In genomic region chr2:84127586-84127985, GRCm38 (mm10) we compare ENCODE assay signal across 29 mouse cellular contexts.
DNase-seq lines count a peak whose midpoint lies in the region; ATAC-seq and TF ChIP-seq lines count a peak whose summit lies in the region.
"Had no signal": no experiment of that assay in that cellular context is flagged by ENCODE, and none has a peak within 500 bp of the region (broad histone marks: within the 10 kb centered on the region; RNA-seq: fewer than 3 reads in every experiment).

No protein-coding gene starts in this region.

- no peak overlapping the region for H3K4me3 ChIP-seq in forebrain, embryonic 14.5 days (ENCODE audit: low read depth, low read length)
- H3K4me3 ChIP-seq in forebrain, embryonic 10.5 days = no peak overlapping the region
- H3K4me3 ChIP-seq in limb, embryonic 14.5 days (replicated peaks; ENCODE audit: low read length) = no peak overlapping the region
- no peak overlapping the region for H3K4me3 ChIP-seq in limb, embryonic 10.5 days
- H3K4me3 ChIP-seq: embryonic facial prominence, embryonic 13.5 days; erythroblast, embryonic 14.5 days; forebrain, embryonic 12.5 days; hindbrain, embryonic 12.5 days; layer of hippocampus, adult 2 months; left cerebral cortex, adult 2 months; liver, embryonic 15.5 days; megakaryocyte, embryonic 14.5 days; midbrain, embryonic 13.5 days had no signal

- ATAC-seq in forebrain, embryonic 14.5 days = no peak
- no peak for ATAC-seq in limb, embryonic 14.5 days (ENCODE audit: low FRiP score, low read depth)
- ATAC-seq: intestine, postnatal 0 days; midbrain, embryonic 13.5 days; Patski had no signal

- no peaks in the 10 kb centered on the region for H3K36me3 ChIP-seq in forebrain, embryonic 14.5 days (ENCODE audit: control insufficient read depth, insufficient read depth, low read length)
- no peaks in the 10 kb centered on the region for H3K36me3 ChIP-seq in forebrain, embryonic 10.5 days (replicated peaks)
- H3K36me3 ChIP-seq in limb, embryonic 14.5 days (ENCODE audit: control insufficient read depth, insufficient read depth, low read length) = no peaks in the 10 kb centered on the region
- no peaks in the 10 kb centered on the region for H3K36me3 ChIP-seq in limb, embryonic 10.5 days
- H3K36me3 ChIP-seq: embryonic facial prominence, embryonic 13.5 days; forebrain, embryonic 12.5 days; G1E; hindbrain, embryonic 12.5 days; liver, embryonic 15.5 days; midbrain, embryonic 13.5 days had no signal

- no peak overlapping the region for H3K9ac ChIP-seq in forebrain, embryonic 14.5 days (ENCODE audit: low read length)
- H3K9ac ChIP-seq in limb, embryonic 14.5 days (ENCODE audit: low read depth, low read length, severe bottlenecking) = no peak overlapping the region
- H3K9ac ChIP-seq: embryonic facial prominence, embryonic 13.5 days; forebrain, embryonic 12.5 days; hindbrain, embryonic 12.5 days; liver, embryonic 15.5 days; midbrain, embryonic 13.5 days had no signal

- no peak overlapping the region for H3K4me2 ChIP-seq in forebrain, embryonic 14.5 days (ENCODE audit: low read length)
- H3K4me2 ChIP-seq in limb, embryonic 14.5 days (replicated peaks; ENCODE audit: low read depth, low read length, severe bottlenecking) = no peak overlapping the region
- H3K4me2 ChIP-seq: embryonic facial prominence, embryonic 13.5 days; forebrain, embryonic 12.5 days; hindbrain, embryonic 12.5 days; liver, embryonic 15.5 days; midbrain, embryonic 13.5 days had no signal

- H3K9me3 ChIP-seq in forebrain, embryonic 14.5 days (replicated peaks; ENCODE audit: control insufficient read depth, low read length) = no peaks in the 10 kb centered on the region
- no peaks in the 10 kb centered on the region for H3K9me3 ChIP-seq in forebrain, embryonic 10.5 days
- no peaks in the 10 kb centered on the region for H3K9me3 ChIP-seq in limb, embryonic 14.5 days (ENCODE audit: control insufficient read depth, low read length)
- H3K9me3 ChIP-seq in limb, embryonic 10.5 days (replicated peaks) = no peaks in the 10 kb centered on the region
- H3K9me3 ChIP-seq: embryonic facial prominence, embryonic 13.5 days; forebrain, embryonic 12.5 days; G1E; hindbrain, embryonic 12.5 days; liver, embryonic 15.5 days; midbrain, embryonic 13.5 days had no signal

- no peaks in the 10 kb centered on the region for H3K27me3 ChIP-seq in forebrain, embryonic 14.5 days (replicated peaks; ENCODE audit: control insufficient read depth, insufficient read depth, low read length)
- no peaks in the 10 kb centered on the region for H3K27me3 ChIP-seq in forebrain, embryonic 10.5 days (ENCODE audit: poor library complexity, severe bottlenecking)
- H3K27me3 ChIP-seq in limb, embryonic 14.5 days (ENCODE audit: control insufficient read depth, insufficient read depth, low read length) = no peaks in the 10 kb centered on the region
- H3K27me3 ChIP-seq in limb, embryonic 10.5 days (ENCODE audit: low read depth, poor library complexity, severe bottlenecking) = no peaks in the 10 kb centered on the region
- H3K27me3 ChIP-seq: embryonic facial prominence, embryonic 13.5 days; forebrain, embryonic 12.5 days; hindbrain, embryonic 12.5 days; liver, embryonic 15.5 days; megakaryocyte, embryonic 14.5 days; midbrain, embryonic 13.5 days; Patski had no signal

- 86% methylated on average over 3 of the region's 3 CpGs for WGBS in forebrain, embryonic 14.5 days
- WGBS in forebrain, embryonic 10.5 days = 83% methylated on average over 3 of the region's 3 CpGs
- 84% methylated on average over 3 of the region's 3 CpGs for WGBS in limb, embryonic 14.5 days
- WGBS in limb, embryonic 10.5 days = 86% methylated on average over 3 of the region's 3 CpGs

- no peaks in the 10 kb centered on the region for H3K4me1 ChIP-seq in forebrain, embryonic 14.5 days (ENCODE audit: control insufficient read depth, insufficient read depth, low read length)
- no peaks in the 10 kb centered on the region for H3K4me1 ChIP-seq in forebrain, embryonic 10.5 days
- H3K4me1 ChIP-seq in limb, embryonic 14.5 days (ENCODE audit: control insufficient read depth, insufficient read depth, low read length) = no peaks in the 10 kb centered on the region
- H3K4me1 ChIP-seq in limb, embryonic 10.5 days = no peaks in the 10 kb centered on the region
- H3K4me1 ChIP-seq: forebrain, embryonic 12.5 days; hindbrain, embryonic 12.5 days; liver, embryonic 15.5 days; megakaryocyte, embryonic 14.5 days; midbrain, embryonic 13.5 days had no signal

- H3K27ac ChIP-seq in forebrain, embryonic 14.5 days (ENCODE audit: low read depth, low read length) = no peak overlapping the region
- no peak overlapping the region for H3K27ac ChIP-seq in forebrain, embryonic 10.5 days
- no peak overlapping the region for H3K27ac ChIP-seq in limb, embryonic 14.5 days (replicated peaks; ENCODE audit: low read depth, low read length)
- H3K27ac ChIP-seq in limb, embryonic 10.5 days = no peak overlapping the region
- H3K27ac ChIP-seq: embryonic facial prominence, embryonic 13.5 days; forebrain, embryonic 12.5 days; hindbrain, embryonic 12.5 days; layer of hippocampus, adult 2 months; left cerebral cortex, adult 2 months; liver, embryonic 15.5 days; midbrain, embryonic 13.5 days; stomach, postnatal 0 days had no signal

- peak; percentile 6 for DNase-seq in adrenal gland, postnatal 14 days
- DNase-seq in adrenal gland, adult 2 months = no peak
- DNase-seq in forebrain, embryonic 14.5 days (ENCODE audit: low spot score) = peak; percentile 28
- no peak for DNase-seq in forebrain, embryonic 10.5 days (ENCODE audit: extremely low spot score, low spot score)
- DNase-seq in limb, embryonic 14.5 days (ENCODE audit: low spot score) = peak; percentile 15
- DNase-seq in limb, embryonic 10.5 days (ENCODE audit: low spot score) = no peak
- DNase-seq in right cerebral cortex, postnatal 4 days = peak; percentile 3
- no peak for DNase-seq in right cerebral cortex, adult 18-20 months
- DNase-seq: cerebellum, adult 11 months; embryo, embryonic 11 days; gastrocnemius, postnatal 14 days; kidney, adult 9 months; liver; lung, postnatal 4 days; thymus, adult 18-20 months; thymus, postnatal 25 days had no signal

- no peak for TF ChIP-seq POLR2A in limb, embryonic 14.5 days (IDR thresholded peaks at IDR 0.05; ENCODE audit: borderline replicate concordance, extremely low read depth, insufficient read depth, insufficient read length)

Comparison
In these comparisons a context has a peak if more than half of its experiments do, and no peak if none do; other contexts are left out.
1. DNase-seq: peak in adrenal gland, postnatal 14 days (single experiment), forebrain, embryonic 14.5 days (single experiment), limb, embryonic 14.5 days (single experiment) and right cerebral cortex, postnatal 4 days (single experiment); none in adrenal gland, adult 2 months (single experiment), forebrain, embryonic 10.5 days (single experiment), limb, embryonic 10.5 days (single experiment) and right cerebral cortex, adult 18-20 months (single experiment).